Mouse (Mus musculus): ENCODE data around the gene Ssbp3. TPM values are rescaled to one million over a fixed set of nuclear protein-coding genes. Genes with fewer than 3 reads are reported as not detected.

The Ssbp3 gene
- total and polyA plus RNA-seq, 3 experiments, result 30.5 to 242 (median 116) TPM

DNA sequence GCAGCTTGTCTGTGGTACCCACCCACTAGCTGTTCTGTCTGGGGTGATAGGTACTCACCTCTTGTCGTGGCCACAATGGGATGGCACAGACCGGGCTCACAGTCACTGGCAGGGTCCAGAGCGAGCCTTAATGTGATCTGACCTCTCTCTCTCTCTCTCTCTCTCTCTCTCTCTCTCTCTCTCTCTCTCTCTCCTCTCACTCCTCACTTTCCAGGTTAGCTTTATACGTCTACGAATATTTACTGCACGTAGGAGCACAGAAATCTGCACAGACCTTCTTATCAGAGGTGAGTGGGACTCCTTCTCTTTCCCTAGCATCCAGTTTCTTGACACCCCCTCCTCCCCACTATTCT, 2.2 kb downstream of the Ssbp3 start:
- DNase-seq (ENCODE audit: low read depth, low spot score), result no peak
- no peaks in the 10 kb centered on the region for H3K27me3 ChIP-seq (ENCODE audit: control insufficient read depth in 1 of 2, insufficient read depth in 2 of 2, low read length in 2 of 2)
- H3K36me3 ChIP-seq (ENCODE audit: control insufficient read depth in 1 of 2, insufficient read depth in 2 of 2, low read length in 2 of 2), result peaks cover 1 to 11% of the 10 kb centered on the region in 2 experiments
- peaks cover 0 to 22% of the 10 kb centered on the region in 2 experiments; a peak in 2 of 4 replicates for H3K4me1 ChIP-seq (ENCODE audit: control insufficient read depth in 1 of 2, insufficient read depth in 2 of 2, low read length in 2 of 2)
- H3K27ac ChIP-seq (ENCODE audit: control insufficient read depth, low read depth, low read length), result 0 out of 2 replicates have a peak overlapping the region, but pooled peaks have one; percentile 5
- peaks cover 38% of the 10 kb centered on the region for H3K79me2 ChIP-seq (ENCODE audit: control insufficient read depth, insufficient read depth, low read length, poor library complexity)
- TF ChIP-seq JUND (IDR thresholded peaks at IDR 0.05; ENCODE audit: low read depth, low read length) (peak; percentile 63; the same call in 1 of the 2 replicates), TCF12 (IDR thresholded peaks at IDR 0.05; ENCODE audit: low read depth, low read length) (no peak), MYB (IDR thresholded peaks at IDR 0.05; ENCODE audit: low read depth, low read length) (no peak), CTCF (IDR thresholded peaks at IDR 0.05 in 2 of 3, conservative IDR thresholded peaks at IDR 0.05 in 1 of 3; ENCODE audit: control insufficient read depth in 1 of 3, insufficient read depth in 1 of 3, low read depth in 2 of 3, low read length in 3 of 3, poor library complexity in 1 of 3, severe bottlenecking in 1 of 3) (no peak), TAL1 (IDR thresholded peaks at IDR 0.05; ENCODE audit: low read length) (no peak), ZC3H11A (IDR thresholded peaks at IDR 0.05; ENCODE audit: low read depth, low read length) (no peak), GABPA (IDR thresholded peaks at IDR 0.05; ENCODE audit: low read depth, low read length) (no peak), SIN3A (IDR thresholded peaks at IDR 0.05; ENCODE audit: low read length) (0 out of 2 replicates have a peak, but pooled peaks have one; percentile 12), MXI1 (IDR thresholded peaks at IDR 0.05; ENCODE audit: low read depth, low read length) (no peak)
- H3K4me3 ChIP-seq (ENCODE audit: control insufficient read depth in 1 of 2, insufficient read depth in 1 of 2, low read depth in 2 of 2, low read length in 2 of 2), result peak overlapping the region; percentile 70 to 79
- H3K9ac ChIP-seq (ENCODE audit: control insufficient read depth, low read depth, low read length, poor library complexity, severe bottlenecking), result peak overlapping the region; percentile 94
- H3K9me3 ChIP-seq (replicated peaks; ENCODE audit: insufficient read depth, low read length), result no peaks in the 10 kb centered on the region

DNA sequence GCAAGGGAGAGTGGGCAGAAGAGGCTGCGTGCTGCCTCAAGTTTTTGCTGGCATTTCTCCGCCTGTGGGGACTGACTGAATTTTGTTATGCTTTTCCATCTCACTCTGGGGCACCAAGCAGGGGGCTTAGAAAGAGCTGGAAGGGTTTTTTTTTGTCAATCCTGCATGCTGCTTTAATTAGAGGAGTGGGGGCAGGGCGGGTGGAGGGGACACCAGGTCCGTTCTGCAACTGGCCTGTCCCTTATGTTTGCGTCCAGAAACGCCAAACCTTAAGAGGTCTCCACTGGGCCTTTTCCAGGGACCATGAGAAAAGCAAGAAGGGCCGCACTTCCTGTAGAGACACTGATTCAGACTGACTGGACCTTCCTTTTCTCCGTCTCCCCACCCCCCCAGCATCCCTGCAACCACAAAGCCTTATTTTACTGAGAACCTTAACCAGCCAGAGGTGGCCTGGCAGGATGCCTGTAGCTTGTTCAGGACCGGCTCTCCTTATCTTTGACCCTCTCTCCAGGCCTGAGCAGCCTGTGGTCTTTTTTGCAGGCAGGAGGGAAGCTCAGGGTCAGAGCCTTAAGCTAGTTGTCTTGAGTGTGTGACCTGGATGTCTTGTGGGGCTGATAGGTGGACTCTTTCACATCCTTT, 3.0 kb downstream of the Ssbp3 start:
- Histone ChIP-seq H3K27ac (ENCODE audit: control insufficient read depth, low read depth, low read length) (no peak overlapping the region), H3K9me3 (replicated peaks; ENCODE audit: insufficient read depth, low read length) (no peaks in the 10 kb centered on the region), H3K36me3 (ENCODE audit: control insufficient read depth in 1 of 2, insufficient read depth in 2 of 2, low read length in 2 of 2) (peaks cover 4 to 11% of the 10 kb centered on the region in 2 experiments)

More for the DNA sequence above, 3.0 kb downstream of the Ssbp3 start:
- no peaks in the 10 kb centered on the region for H3K27me3 ChIP-seq (ENCODE audit: control insufficient read depth in 1 of 2, insufficient read depth in 2 of 2, low read length in 2 of 2)
- peak overlapping the region; percentile 6; the same call in 1 of the 2 replicates for H3K9ac ChIP-seq (ENCODE audit: control insufficient read depth, low read depth, low read length, poor library complexity, severe bottlenecking)
- peak; percentile 42 for DNase-seq (ENCODE audit: low read depth, low spot score)
- TF ChIP-seq RCOR1 (IDR thresholded peaks at IDR 0.05; ENCODE audit: low read depth, low read length), result no peak
- TF ChIP-seq E2F4 (IDR thresholded peaks at IDR 0.05; ENCODE audit: borderline replicate concordance, low read depth, low read length), result no peak
- no peak for TF ChIP-seq HCFC1 (IDR thresholded peaks at IDR 0.05; ENCODE audit: low read depth, low read length)
- TF ChIP-seq GATA1 (IDR thresholded peaks at IDR 0.05; ENCODE audit: low read depth, low read length), result peak; percentile 17; the same call in 1 of the 2 replicates
- no peak for TF ChIP-seq EP300 (IDR thresholded peaks at IDR 0.05; ENCODE audit: low read depth in 1 of 2, low read length in 2 of 2)
- TF ChIP-seq CHD2 (IDR thresholded peaks at IDR 0.05; ENCODE audit: low read length), result no peak
- no peak for TF ChIP-seq KAT2A (conservative IDR thresholded peaks at IDR 0.05; ENCODE audit: low read depth, low read length)
- TF ChIP-seq MYC (IDR thresholded peaks at IDR 0.05; ENCODE audit: low read depth, low read length), result no peak
- TF ChIP-seq MAFK (IDR thresholded peaks at IDR 0.05; ENCODE audit: borderline replicate concordance, low read depth, low read length), result no peak
- TF ChIP-seq CHD1 (IDR thresholded peaks at IDR 0.05; ENCODE audit: low read depth, low read length), result no peak
- TF ChIP-seq MYB (IDR thresholded peaks at IDR 0.05; ENCODE audit: low read depth, low read length), result no peak
- 0 out of 2 replicates have a peak, but pooled peaks have one; percentile 21 for TF ChIP-seq TCF12 (IDR thresholded peaks at IDR 0.05; ENCODE audit: low read depth, low read length)
- no peak for TF ChIP-seq ZC3H11A (IDR thresholded peaks at IDR 0.05; ENCODE audit: low read depth, low read length)
- TF ChIP-seq SIN3A (IDR thresholded peaks at IDR 0.05; ENCODE audit: low read length), result peak; percentile 48; the same call in 1 of the 2 replicates
- TF ChIP-seq ETS1 (IDR thresholded peaks at IDR 0.05; ENCODE audit: low read depth, low read length), result 0 out of 2 replicates have a peak, but pooled peaks have one; percentile 30
- peaks cover 0 to 19% of the 10 kb centered on the region in 2 experiments; a peak in 2 of 4 replicates for H3K4me1 ChIP-seq (ENCODE audit: control insufficient read depth in 1 of 2, insufficient read depth in 2 of 2, low read length in 2 of 2)
- peaks cover 38% of the 10 kb centered on the region for H3K79me2 ChIP-seq (ENCODE audit: control insufficient read depth, insufficient read depth, low read length, poor library complexity)
- H3K4me3 ChIP-seq (ENCODE audit: control insufficient read depth in 1 of 2, insufficient read depth in 1 of 2, low read depth in 2 of 2, low read length in 2 of 2), result no peak overlapping the region

Measured in MEL (cell line).